In the genomic region with DNA sequence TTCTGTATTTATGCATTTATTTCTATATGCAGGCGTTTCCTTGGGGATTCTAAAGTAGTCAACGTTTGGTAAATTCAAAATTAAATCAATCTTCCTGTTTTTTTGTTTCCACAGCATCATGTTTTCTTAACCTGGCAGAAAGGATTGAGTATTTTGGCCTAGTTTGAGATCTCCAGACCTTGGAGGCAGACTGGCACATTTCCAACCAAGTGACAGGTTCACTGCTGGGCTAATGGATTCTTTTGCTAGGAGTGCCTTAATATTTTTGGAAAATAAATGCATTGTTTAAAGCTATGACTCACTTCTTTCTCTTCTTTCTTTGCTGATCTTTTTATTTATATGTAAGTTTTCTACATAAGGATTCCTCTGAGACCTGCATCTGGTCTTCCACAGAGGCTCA, we compare ENCODE assay signal across 17 mouse cellular contexts.
DNase-seq lines count a peak whose midpoint lies in the region; ATAC-seq and TF ChIP-seq lines count a peak whose summit lies in the region.
"Had no signal": no experiment of that assay in that cellular context is flagged by ENCODE, and none has a peak within 500 bp of the region (broad histone marks: within the 10 kb centered on the region; RNA-seq: fewer than 3 reads in every experiment).

No protein-coding gene starts in this region.

- no peak overlapping the region for H3K9ac ChIP-seq in kidney, embryonic 16.5 days (replicated peaks; ENCODE audit: low read length)
- H3K9ac ChIP-seq in neural tube, embryonic 15.5 days (replicated peaks), result no peak overlapping the region
- H3K9ac ChIP-seq: forebrain, embryonic 12.5 days; heart, embryonic 15.5 days; intestine, embryonic 15.5 days; liver, embryonic 13.5 days; neural tube, embryonic 12.5 days had no signal

- intact Hi-C loops in gastrocnemius, adult 2 months (cut with DNase I), result no loop called here

- no peaks in the 10 kb centered on the region for H3K27me3 ChIP-seq in kidney, embryonic 16.5 days (ENCODE audit: insufficient read depth, low read length)
- no peaks in the 10 kb centered on the region for H3K27me3 ChIP-seq in neural tube, embryonic 15.5 days (replicated peaks)
- H3K27me3 ChIP-seq: forebrain, embryonic 12.5 days; heart, embryonic 15.5 days; intestine, embryonic 15.5 days; liver, embryonic 13.5 days; neural tube, embryonic 12.5 days had no signal

- no peak overlapping the region for H3K4me3 ChIP-seq in kidney, embryonic 16.5 days (ENCODE audit: low read length)
- H3K4me3 ChIP-seq in gastrocnemius, adult 2 months, result no peak overlapping the region
- no peak overlapping the region for H3K4me3 ChIP-seq in neural tube, embryonic 15.5 days (replicated peaks)
- H3K4me3 ChIP-seq: forebrain, embryonic 12.5 days; heart, embryonic 15.5 days; intestine, embryonic 15.5 days; liver, embryonic 13.5 days; megakaryocyte, embryonic 14.5 days; neural tube, embryonic 12.5 days had no signal

- no peak for ATAC-seq in kidney, embryonic 16.5 days (ENCODE audit: low FRiP score, low TSS enrichment)
- ATAC-seq in neural tube, embryonic 15.5 days (ENCODE audit: low FRiP score), result no peak
- ATAC-seq: CD4-positive, CD25-positive, alpha-beta regulatory T cell, adult 4 months; intestine, embryonic 15.5 days; lung, postnatal 0 days had no signal

- H3K27ac ChIP-seq in kidney, embryonic 16.5 days (ENCODE audit: low read length), result no peak overlapping the region
- no peak overlapping the region for H3K27ac ChIP-seq in gastrocnemius, adult 2 months
- H3K27ac ChIP-seq in neural tube, embryonic 15.5 days (replicated peaks), result no peak overlapping the region
- H3K27ac ChIP-seq: forebrain, embryonic 12.5 days; heart, embryonic 15.5 days; intestine, embryonic 15.5 days; liver, embryonic 13.5 days; neural tube, embryonic 12.5 days had no signal

- no peak overlapping the region for H3K4me2 ChIP-seq in kidney, embryonic 16.5 days (replicated peaks; ENCODE audit: low read depth, low read length)
- H3K4me2 ChIP-seq in neural tube, embryonic 15.5 days, result no peak overlapping the region
- H3K4me2 ChIP-seq: forebrain, embryonic 12.5 days; heart, embryonic 15.5 days; intestine, embryonic 15.5 days; liver, embryonic 13.5 days; neural tube, embryonic 12.5 days had no signal

- H3K9me3 ChIP-seq in kidney, embryonic 16.5 days (ENCODE audit: low read length), result no peaks in the 10 kb centered on the region
- no peaks in the 10 kb centered on the region for H3K9me3 ChIP-seq in neural tube, embryonic 15.5 days (replicated peaks)
- H3K9me3 ChIP-seq: forebrain, embryonic 12.5 days; heart, embryonic 15.5 days; intestine, embryonic 15.5 days; liver, embryonic 13.5 days; megakaryocyte, embryonic 14.5 days; neural tube, embryonic 12.5 days had no signal

- peak; percentile 23 for DNase-seq in kidney, adult 9 months
- peak; percentile 67 for DNase-seq in adrenal gland, adult 8-10 months
- DNase-seq in adrenal gland, postnatal 36 days, result peak; percentile 68 to 69
- peak; percentile 60 to 77 for DNase-seq in cerebellum, postnatal 25 days
- DNase-seq in gastrocnemius, adult 2 months, result no peak
- DNase-seq: embryo, embryonic 11 days; liver, embryonic 13.5 days; thymus, adult 2 months had no signal

- WGBS in kidney, embryonic 16.5 days, result 61% methylated on average over 2 of the region's 2 CpGs
- WGBS in neural tube, embryonic 15.5 days, result 73% methylated on average over 2 of the region's 2 CpGs

- TF ChIP-seq CTCF in gastrocnemius, adult 2 months (IDR thresholded peaks at IDR 0.05), result no peak

- no peaks in the 10 kb centered on the region for H3K36me3 ChIP-seq in kidney, embryonic 16.5 days (ENCODE audit: insufficient read depth, low read length)
- H3K36me3 ChIP-seq in neural tube, embryonic 15.5 days, result no peaks in the 10 kb centered on the region
- H3K36me3 ChIP-seq: forebrain, embryonic 12.5 days; heart, embryonic 15.5 days; intestine, embryonic 15.5 days; liver, embryonic 13.5 days; neural tube, embryonic 12.5 days had no signal

- no peaks in the 10 kb centered on the region for H3K4me1 ChIP-seq in kidney, embryonic 16.5 days (ENCODE audit: insufficient read depth, low read length)
- no peaks in the 10 kb centered on the region for H3K4me1 ChIP-seq in neural tube, embryonic 15.5 days
- H3K4me1 ChIP-seq: forebrain, embryonic 12.5 days; intestine, embryonic 15.5 days; liver, embryonic 13.5 days; neural tube, embryonic 12.5 days had no signal
